Mouse (Mus musculus): ENCODE results near the gene 4930451I11Rik.

The 4930451I11Rik gene

GRCm38 (mm10) chr7:126833294-126833693, 1.9 kb upstream of the 4930451I11Rik start:
- DNase-seq (ENCODE audit: low spot score) = no peak

GRCm38 (mm10) chr7:126832036-126832598, 678 bp upstream of the 4930451I11Rik start:
- no peak for DNase-seq (ENCODE audit: low spot score)

- no peak for DNase-seq (ENCODE audit: low spot score)
Measured at GRCm38 (mm10) chr7:126825952-126826351, 5.5 kb downstream of the 4930451I11Rik start.

GRCm38 (mm10) chr7:126825403-126825802, 6.0 kb downstream of the 4930451I11Rik start:
- DNase-seq (ENCODE audit: low spot score) = no peak

DNA sequence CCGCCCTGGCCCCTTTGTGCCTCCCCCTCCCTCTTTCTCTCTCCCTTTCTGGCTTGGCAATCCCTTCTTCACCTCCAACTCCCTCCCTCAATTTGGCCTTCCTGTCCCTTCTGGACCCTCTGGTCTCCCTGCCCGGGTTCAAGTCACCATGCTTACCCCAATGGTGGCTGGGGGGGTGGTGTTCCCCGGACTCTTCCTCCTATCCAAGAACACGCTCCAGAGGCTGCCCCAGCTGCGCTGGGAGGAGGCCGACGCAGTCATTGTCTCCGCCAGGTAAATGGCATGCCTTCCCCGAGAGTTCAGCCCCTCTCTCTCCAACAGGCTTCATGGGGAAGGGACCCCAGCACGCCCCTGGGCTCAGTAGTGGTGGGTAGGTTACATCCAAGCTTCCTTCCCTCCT, 7.5 kb downstream of the 4930451I11Rik start:
- DNase-seq (ENCODE audit: low spot score) = no peak

DNA sequence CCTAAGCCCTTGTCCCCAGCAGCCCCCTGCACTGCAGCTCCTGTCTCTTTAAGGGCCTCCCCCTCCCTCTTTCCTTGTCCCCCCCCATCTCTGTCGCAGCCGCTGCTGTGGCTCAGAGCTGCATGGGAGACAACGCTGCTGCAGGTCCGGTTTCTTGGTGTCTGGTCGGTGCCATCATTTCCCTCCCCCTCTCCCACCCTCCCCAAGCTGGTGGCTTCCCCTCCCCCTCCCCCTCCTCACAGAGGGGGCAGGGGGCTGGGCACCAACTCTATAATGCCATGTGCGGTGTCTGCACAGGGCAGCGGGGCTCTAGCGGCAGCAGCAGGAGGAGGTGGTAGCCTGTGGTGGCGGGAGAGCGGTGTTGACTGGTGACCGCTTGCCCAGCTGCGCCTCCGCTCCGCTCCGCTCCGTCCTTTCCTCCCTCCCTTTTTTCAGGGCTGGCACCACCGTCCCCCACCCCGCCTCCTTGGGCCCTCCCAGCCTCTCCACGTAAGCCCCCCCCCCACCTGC, 8.2 kb downstream of the 4930451I11Rik start:
- no peak for DNase-seq (ENCODE audit: low spot score)

- DNase-seq (ENCODE audit: low spot score) = no peak
Measured at GRCm38 (mm10) chr7:126822741-126823140, 8.7 kb downstream of the 4930451I11Rik start.

DNA sequence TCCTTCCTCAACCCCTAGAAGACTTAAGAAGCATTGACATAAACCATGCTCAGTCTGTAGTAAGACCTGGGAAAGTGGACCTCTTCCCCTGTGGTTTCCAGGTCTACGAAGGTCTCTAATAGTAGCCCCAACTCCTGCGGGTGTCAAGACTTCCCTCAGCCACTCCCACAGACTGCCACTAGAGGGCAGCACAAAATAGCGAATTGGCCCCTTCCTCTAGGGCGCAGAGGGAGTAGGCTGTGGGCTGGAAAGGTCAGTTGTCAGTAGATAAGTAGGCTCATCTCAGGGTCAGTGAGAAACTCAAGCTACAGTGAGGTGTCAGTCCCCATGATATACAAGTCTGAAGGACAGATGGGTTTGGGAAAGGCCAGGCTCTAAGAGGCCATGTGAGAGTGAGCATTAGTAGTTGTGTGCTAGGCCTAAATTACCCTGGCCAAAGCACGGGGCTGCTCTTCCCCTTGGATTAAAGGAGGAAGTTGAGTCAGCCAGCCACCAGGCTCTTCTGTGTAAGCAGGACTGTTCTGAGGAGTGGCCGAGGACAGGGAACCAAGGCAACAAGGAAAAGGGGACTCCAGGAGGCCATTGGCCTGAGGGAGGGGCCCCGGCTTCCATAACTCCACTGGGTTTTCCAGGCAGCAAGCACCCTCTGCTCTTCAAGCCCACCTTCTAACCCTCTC, 9.5 kb downstream of the 4930451I11Rik start:
- no peak for DNase-seq (ENCODE audit: low spot score)

DNA sequence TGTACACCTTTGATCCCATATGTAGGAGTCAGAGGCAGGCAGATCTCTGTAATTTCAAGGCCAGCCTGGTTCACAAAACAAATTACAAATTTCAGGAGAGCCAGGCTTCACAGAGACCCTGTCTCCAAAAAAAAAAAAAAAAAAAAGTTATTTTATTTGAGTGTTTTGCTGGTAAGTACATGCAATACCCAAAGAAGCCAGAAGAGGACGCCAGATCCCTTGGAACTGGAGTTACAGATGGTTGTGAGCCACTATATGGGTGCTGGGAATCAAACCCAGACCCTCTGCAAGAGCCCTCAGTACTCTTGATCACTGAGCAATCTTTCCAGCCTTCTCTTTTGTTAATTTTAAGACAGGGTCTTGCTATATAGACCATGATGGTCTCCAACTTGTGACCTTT, 12.6 kb downstream of the 4930451I11Rik start:
- no peak for DNase-seq (ENCODE audit: low spot score)

GRCm38 (mm10) chr7:126817595-126817994, 13.8 kb downstream of the 4930451I11Rik start:
- DNase-seq (ENCODE audit: low spot score) = no peak

DNA sequence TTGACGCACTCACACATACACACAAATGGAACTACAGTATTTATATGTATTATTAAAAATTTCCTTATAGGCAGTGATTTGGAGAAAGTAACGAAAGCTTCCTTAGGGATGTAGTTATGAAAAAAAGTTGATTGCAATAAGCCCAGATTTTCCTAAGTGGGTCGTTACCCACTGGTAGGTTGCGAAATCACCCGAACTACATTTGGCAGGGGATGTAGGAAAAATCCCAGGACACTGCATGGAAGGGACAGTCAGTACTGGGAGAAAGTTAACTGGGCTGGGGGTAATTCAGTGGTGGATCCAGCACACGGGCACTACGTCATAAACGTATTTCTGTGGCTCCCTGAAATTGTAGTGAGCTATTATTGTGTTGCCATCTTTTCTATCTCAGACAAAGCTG, 14.9 kb downstream of the 4930451I11Rik start:
- DNase-seq (ENCODE audit: low spot score) = no peak

DNA sequence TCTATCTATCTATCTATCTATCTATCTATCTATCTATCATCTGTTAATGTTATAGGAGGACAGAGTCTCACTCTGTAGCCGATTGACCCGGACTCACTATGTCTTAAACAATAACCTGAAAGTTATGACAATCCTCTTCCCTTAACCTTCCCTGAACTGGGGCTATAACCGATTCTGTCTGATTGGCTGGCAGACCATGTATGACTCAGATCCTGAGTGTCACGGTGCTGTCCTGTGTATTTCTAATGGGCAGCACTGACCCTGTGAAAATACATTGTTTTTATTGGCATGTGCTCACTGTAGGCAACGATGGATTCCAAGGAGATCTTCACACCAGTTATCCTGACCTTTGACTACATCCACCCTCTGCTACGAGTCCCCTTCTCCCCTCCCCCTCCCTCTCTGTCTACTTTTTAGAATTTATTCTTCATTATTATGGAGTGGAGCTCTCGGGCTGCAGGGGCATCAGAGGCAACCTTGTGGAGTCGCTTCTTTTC, 15.7 kb downstream of the 4930451I11Rik start:
- DNase-seq (ENCODE audit: low spot score) = no peak

DNA sequence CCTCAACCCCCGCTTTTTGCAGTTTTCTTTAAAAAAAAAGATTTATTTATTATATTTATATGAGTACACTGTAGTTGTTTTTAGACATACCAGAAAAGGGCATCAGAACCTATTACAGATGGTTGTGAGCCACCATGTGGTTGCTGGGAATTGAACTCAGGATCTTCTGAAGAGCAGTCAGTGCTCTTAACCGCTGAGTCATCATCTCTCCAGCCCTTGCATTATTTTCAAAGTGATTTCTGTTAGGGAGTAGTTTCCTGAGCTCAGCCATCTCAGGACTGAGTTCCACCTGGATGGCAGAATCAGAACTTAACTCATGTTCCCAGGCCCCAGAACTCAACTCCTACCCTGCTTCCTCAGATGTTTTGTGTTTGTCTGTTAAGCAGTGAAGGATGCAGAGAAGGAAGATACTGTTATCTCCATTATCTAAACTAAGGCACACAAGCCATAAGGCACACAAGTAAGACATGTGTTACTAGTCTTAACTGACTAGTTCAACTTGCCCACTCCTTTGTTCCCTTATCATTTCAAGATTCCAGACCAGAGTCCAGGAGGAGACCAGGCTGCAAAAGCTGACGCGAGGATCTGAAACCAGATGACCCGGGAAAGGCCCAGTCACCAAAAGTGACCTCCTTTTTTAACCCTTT, 21.6 kb downstream of the 4930451I11Rik start:
- no peak for DNase-seq (ENCODE audit: low spot score)

DNA sequence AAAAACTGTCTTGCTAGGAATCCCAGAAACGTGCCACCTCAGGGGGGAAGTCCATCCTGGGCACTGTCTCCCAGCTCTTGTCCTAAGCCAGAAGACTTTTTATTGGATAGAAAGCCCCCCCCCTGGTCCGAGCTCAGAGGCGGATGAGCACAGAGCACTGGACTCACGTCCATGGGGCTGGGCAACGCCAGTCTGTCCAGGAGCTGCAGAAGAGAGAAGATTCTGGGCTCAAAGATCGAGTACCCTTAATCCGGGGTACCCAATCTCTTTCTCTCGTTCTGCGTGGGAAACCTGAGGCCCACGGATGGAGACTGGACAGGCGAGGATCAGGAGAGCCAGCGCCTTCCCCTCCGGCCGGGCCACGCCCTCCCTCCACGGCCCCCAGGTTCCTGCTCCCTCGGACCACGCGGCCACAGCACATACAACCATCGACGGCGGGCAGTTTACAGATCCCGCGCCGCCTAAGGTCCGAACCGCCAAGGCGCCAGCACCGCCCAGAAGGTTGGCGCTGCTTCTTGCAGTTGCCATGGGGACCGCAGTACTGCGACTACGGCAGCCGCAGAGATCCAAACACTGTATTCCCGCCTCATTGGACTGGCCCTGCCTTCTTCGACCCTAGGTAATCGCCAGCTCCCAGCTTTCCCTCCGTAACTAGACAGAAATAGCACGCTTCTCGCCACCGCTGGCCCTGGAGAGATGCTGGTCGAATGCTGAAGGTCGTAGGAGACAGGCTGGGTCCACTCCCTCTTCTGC, 22.6 kb downstream of the 4930451I11Rik start:
- DNase-seq (ENCODE audit: low spot score) = peak; percentile 53

DNA sequence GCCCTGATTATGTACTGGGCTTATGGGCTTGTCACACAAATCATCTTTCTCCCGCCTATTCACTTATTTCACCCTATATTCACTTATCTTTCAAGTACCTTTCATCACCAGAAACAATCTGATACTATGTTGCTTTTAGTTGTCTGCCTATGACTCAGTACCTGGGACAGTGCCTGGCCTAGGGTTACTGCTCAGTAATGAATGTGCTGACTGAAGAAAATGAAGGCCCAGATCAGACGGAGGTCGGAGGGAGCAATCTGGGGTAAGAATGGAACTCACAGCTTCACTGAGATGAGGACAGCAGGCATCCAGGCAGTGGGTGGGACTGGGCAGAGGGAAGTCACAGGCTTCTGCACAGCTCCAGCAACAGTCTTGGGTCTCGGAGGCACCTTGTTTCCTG, 24.0 kb downstream of the 4930451I11Rik start:
- DNase-seq (ENCODE audit: low spot score) = no peak

DNA sequence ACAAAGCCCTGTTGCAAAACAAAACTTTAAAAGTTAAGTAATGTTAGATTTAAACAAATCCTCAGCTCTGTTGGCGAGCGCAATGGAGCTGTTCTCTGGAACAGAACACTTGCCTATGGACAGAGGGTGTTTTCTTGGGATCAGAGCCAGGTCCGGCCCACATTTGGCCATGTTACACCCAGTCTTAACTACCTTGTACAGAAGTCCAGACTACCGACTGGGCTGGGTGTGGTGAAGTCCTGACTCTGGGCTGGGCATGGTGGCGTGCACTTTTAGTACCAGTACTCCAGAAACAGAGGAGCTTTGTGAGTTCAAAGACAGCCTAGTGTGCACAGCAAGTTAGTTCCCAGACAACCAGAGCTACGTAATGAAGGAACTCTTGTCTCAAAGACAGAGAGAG, 24.5 kb downstream of the 4930451I11Rik start:
- no peak for DNase-seq (ENCODE audit: low spot score)

GRCm38 (mm10) chr7:126803751-126804150, 27.7 kb downstream of the 4930451I11Rik start:
- no peak for DNase-seq (ENCODE audit: low spot score)

DNA sequence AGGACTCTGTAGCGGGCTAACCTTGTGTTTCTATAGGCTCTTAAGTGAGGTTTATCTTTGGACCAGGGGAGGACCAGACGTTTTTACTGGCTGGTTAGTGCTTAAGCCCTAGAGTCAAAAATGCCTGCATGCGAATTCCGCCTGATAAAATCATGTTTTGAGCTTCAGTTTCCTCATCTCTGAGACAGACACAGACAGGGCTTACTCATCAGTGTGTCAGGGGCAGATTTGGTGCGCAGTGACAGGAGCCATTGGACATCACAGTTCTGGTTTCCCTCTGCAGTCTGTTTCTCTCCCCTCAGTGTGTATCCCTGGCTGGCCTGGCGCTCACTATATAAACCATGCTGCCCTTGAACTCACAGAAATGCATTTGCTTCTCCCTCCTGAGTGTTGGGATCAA, 28.3 kb downstream of the 4930451I11Rik start:
- no peak for DNase-seq (ENCODE audit: low spot score)

GRCm38 (mm10) chr7:126802134-126802889, 29.1 kb downstream of the 4930451I11Rik start:
- no peak for DNase-seq (ENCODE audit: low spot score)

- DNase-seq (ENCODE audit: low spot score) = no peak
Measured at GRCm38 (mm10) chr7:126801057-126801422, 30.4 kb downstream of the 4930451I11Rik start.

DNA sequence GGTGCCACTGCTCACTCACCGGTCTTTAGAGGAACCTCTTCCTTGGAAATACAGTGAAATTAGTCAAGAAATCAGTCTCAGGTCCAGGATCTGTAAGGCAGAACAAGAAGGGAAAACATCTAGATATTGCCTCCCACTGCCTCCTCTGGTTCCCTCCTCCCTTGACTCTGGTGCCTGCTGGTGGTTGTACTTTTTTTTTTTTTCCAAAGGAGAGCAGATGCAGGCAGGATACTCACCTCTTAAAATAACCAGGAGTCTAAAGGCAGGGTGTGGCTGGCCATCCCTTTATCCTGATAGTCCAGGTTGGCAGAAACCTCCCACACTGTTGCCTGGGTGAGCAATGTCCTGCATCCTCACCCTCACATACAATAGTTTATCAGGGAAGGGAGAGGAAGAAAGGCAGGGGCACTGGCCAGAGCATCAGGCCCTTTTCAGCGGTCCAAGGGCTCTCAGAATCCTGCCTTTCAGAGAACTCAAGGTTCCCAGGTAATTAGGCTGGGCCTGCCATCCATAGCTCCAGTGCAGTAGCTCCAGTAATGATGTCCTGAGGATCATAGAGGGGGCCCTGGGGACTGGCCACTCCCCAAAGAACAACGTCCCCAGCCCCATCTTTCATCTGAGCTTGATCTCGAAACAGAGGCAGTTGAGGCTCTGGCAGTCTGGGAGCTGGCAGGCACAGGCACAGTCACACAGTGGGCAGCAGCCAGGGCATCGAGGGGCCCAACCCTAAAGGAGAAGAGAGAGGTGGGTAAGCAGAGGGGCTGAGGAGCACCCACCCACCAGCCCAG, 31.0 kb downstream of the 4930451I11Rik start:
- no peak for DNase-seq (ENCODE audit: low spot score)

Data from urinary bladder, postnatal 10 days (tissue).